Mouse (Mus musculus) G1E (cell line): ENCODE results near the gene Ciao2b. TPM values are rescaled to one million over a fixed set of nuclear protein-coding genes. Genes with fewer than 3 reads are reported as not detected.
A peak's percentile ranks its signal among the peaks of the same experiment; 100 is the strongest.

Experiments
- ATAC-seq: 2 replicates; pipeline ENCODE4 v1.8.0; 2016; ENCODE audit warnings: mild to moderate bottlenecking; ENCODE audit not compliant: insufficient number of reproducible peaks, poor library complexity, low FRiP score, severe bottlenecking; ENCODE audit errors: extremely low read depth
- DNase-seq: peaks from one replicate; pipeline ENCODE4 v3.0.0; 2012; ENCODE audit warnings: low spot score
- H3K27me3 ChIP-seq: 2 replicates; pipeline ENCODE4 v1.6.1; 2012; ENCODE audit warnings: mild to moderate bottlenecking, low read length, inconsistent platforms; ENCODE audit not compliant: insufficient read depth
- H3K36me3 ChIP-seq: replicated peaks from 2 replicates; pipeline ENCODE3; 2012; ENCODE audit warnings: mild to moderate bottlenecking, inconsistent platforms
- H3K4me1 ChIP-seq: 2 replicates; pipeline ENCODE4 v1.6.1; 2012; ENCODE audit warnings: low read depth, low read length, inconsistent platforms, mixed read lengths; ENCODE audit not compliant: insufficient read depth
- H3K4me3 ChIP-seq: 2 replicates; pipeline ENCODE4 v1.5.1; 2012; ENCODE audit warnings: low read depth, mild to moderate bottlenecking, inconsistent platforms, low read length, moderate library complexity, mixed read lengths
- H3K9me3 ChIP-seq: replicated peaks from 2 replicates; pipeline ENCODE4 v1.6.1; 2012; ENCODE audit warnings: inconsistent platforms
- CTCF ChIP-seq: IDR thresholded peaks from 2 replicates; pipeline ENCODE4 v1.5.1; 2012; ENCODE audit warnings: low read depth, low read length, inconsistent platforms, mixed read lengths
- GATA1 ChIP-seq: IDR thresholded peaks from 2 replicates; pipeline ENCODE4 v1.6.1; 2012; ENCODE audit warnings: borderline replicate concordance, low read length, inconsistent platforms, mixed read lengths
- GATA2 ChIP-seq: IDR thresholded peaks from 2 replicates; pipeline ENCODE4 v1.6.1; 2012; ENCODE audit warnings: low read depth, low read length, inconsistent platforms, borderline replicate concordance
- POLR2AphosphoS5 ChIP-seq: IDR thresholded peaks from 2 replicates; pipeline ENCODE4 v1.6.1; 2012; ENCODE audit warnings: low read depth, low read length, inconsistent platforms; ENCODE audit not compliant: insufficient replicate concordance
- TAL1 ChIP-seq: conservative IDR thresholded peaks from 2 replicates; pipeline ENCODE4 v1.6.1; 2012; ENCODE audit warnings: low read depth, low read length, inconsistent platforms, mixed read lengths
- polyA plus RNA-seq: library from polyadenylated mRNA; stranded (reverse); fragments of >175 nt; gene quantifications from 2 replicates; pipeline ENCODE4 v1.2.3, GENCODE M21; 2012
- total RNA-seq, 2 experiments: library from RNA; stranded (forward) in 1 of 2; stranded (reverse) in 1 of 2; fragments of 200-1000 nt in 1 of 2; fragments of >200 nt in 1 of 2; fragmentation: Nextera tagmentation in 1 of 2; gene quantifications; 2 replicates each; pipeline ENCODE4 v1.2.3; 2014 to 2017

Ciao2b gene
- total and polyA plus RNA-seq, 3 experiments, result 20.3 to 75.3 (median 44.4) TPM

GRCm38 (mm10) chr8:104640241-104640640 lies 1.5 kb downstream of the Ciao2b start:
- DNase-seq (no peak), ATAC-seq (no peak)
- no peaks in the 10 kb centered on the region for H3K27me3 ChIP-seq
- TF ChIP-seq TAL1 (no peak), GATA2 (no peak), CTCF (no peak), GATA1 (no peak), POLR2AphosphoS5 (no peak)
- H3K9me3 ChIP-seq, result no peaks in the 10 kb centered on the region
- H3K4me3 ChIP-seq, result peak overlapping the region; percentile 97
- peaks cover 46% of the 10 kb centered on the region for H3K36me3 ChIP-seq
- peaks cover 41% of the 10 kb centered on the region for H3K4me1 ChIP-seq

- ATAC-seq (no peak), DNase-seq (no peak)
- peaks cover 46% of the 10 kb centered on the region for H3K4me1 ChIP-seq
- H3K9me3 ChIP-seq, result no peaks in the 10 kb centered on the region
- no peaks in the 10 kb centered on the region for H3K27me3 ChIP-seq
- no peak for TF ChIP-seq GATA2
- TF ChIP-seq CTCF, result no peak
- TF ChIP-seq POLR2AphosphoS5, result no peak
- H3K4me3 ChIP-seq, result no peak overlapping the region
- H3K36me3 ChIP-seq, result peaks cover 60% of the 10 kb centered on the region
Observed at GRCm38 (mm10) chr8:104638010-104638409, 3.8 kb downstream of the Ciao2b start.

GRCm38 (mm10) chr8:104635004-104635710 lies 6.6 kb downstream of the Ciao2b start:
- Histone ChIP-seq H3K9me3 (no peaks in the 10 kb centered on the region), H3K36me3 (peaks cover 56% of the 10 kb centered on the region), H3K4me3 (no peak overlapping the region), H3K4me1 (peaks cover 50% of the 10 kb centered on the region), H3K27me3 (peaks cover 3% of the 10 kb centered on the region; the same call in 1 of the 2 replicates)
- TF ChIP-seq CTCF (no peak), POLR2AphosphoS5 (no peak), TAL1 (no peak)
- DNase-seq (no peak), ATAC-seq (no peak)

GRCm38 (mm10) chr8:104633156-104633744 lies 8.5 kb downstream of the Ciao2b start:
- ATAC-seq (no peak), DNase-seq (no peak)
- TF ChIP-seq TAL1, result no peak
- no peak for TF ChIP-seq POLR2AphosphoS5
- no peak for TF ChIP-seq GATA1
- no peak for TF ChIP-seq CTCF
- TF ChIP-seq GATA2, result no peak
- no peak overlapping the region for H3K4me3 ChIP-seq
- H3K27me3 ChIP-seq, result peaks cover 3% of the 10 kb centered on the region; the same call in 1 of the 2 replicates
- peaks cover 53% of the 10 kb centered on the region for H3K4me1 ChIP-seq
- H3K9me3 ChIP-seq, result no peaks in the 10 kb centered on the region
- peaks cover 54% of the 10 kb centered on the region for H3K36me3 ChIP-seq

GRCm38 (mm10) chr8:104632486-104632885 lies 9.3 kb downstream of the Ciao2b start:
- no peaks in the 10 kb centered on the region for H3K9me3 ChIP-seq
- H3K27me3 ChIP-seq, result peaks cover 3% of the 10 kb centered on the region; the same call in 1 of the 2 replicates
- no peak for ATAC-seq
- H3K4me1 ChIP-seq, result peaks cover 53% of the 10 kb centered on the region
- peak overlapping the region; percentile 68; the same call in 1 of the 2 replicates for H3K4me3 ChIP-seq
- DNase-seq, result no peak
- TF ChIP-seq TAL1, result no peak
- TF ChIP-seq POLR2AphosphoS5, result no peak
- TF ChIP-seq CTCF, result no peak
- TF ChIP-seq GATA1, result no peak
- no peak for TF ChIP-seq GATA2
- peaks cover 50% of the 10 kb centered on the region for H3K36me3 ChIP-seq

- H3K27me3 ChIP-seq, result peaks cover 3% of the 10 kb centered on the region; the same call in 1 of the 2 replicates
- ATAC-seq, result no peak
- peaks cover 45% of the 10 kb centered on the region for H3K36me3 ChIP-seq
- H3K4me3 ChIP-seq, result peak overlapping the region; percentile 68; the same call in 1 of the 2 replicates
- H3K9me3 ChIP-seq, result no peaks in the 10 kb centered on the region
- peaks cover 56% of the 10 kb centered on the region for H3K4me1 ChIP-seq
- no peak for TF ChIP-seq POLR2AphosphoS5
- TF ChIP-seq GATA2, result no peak
- no peak for TF ChIP-seq GATA1
- no peak for TF ChIP-seq TAL1
- TF ChIP-seq CTCF, result no peak
- peak; percentile 43 for DNase-seq
Observed at GRCm38 (mm10) chr8:104631975-104632374, 9.8 kb downstream of the Ciao2b start.
